Mouse (Mus musculus) T-helper 2 cell (primary cell): ENCODE data around the gene Cldn14.

ENCODE experiments used
- in situ Hi-C: fragments of 300-600 bp; cut with MboI, MseI; formaldehyde crosslinking; loops from one replicate; pipeline ENCODE4 v1.15.1; 2025; ENCODE audit warnings: high pct_unique_total_duplicates

Cldn14 gene

GRCm38 (mm10) chr16:93913881-93914576 is 94.6 kb downstream of the Cldn14 start:
- in situ Hi-C loops, result no loop called here

GRCm38 (mm10) chr16:93912808-93913207 is 95.8 kb downstream of the Cldn14 start:
- in situ Hi-C loops, result no loop called here

GRCm38 (mm10) chr16:93912158-93912557 is 96.5 kb downstream of the Cldn14 start:
- in situ Hi-C loops, result no loop called here

GRCm38 (mm10) chr16:93910735-93911665 is 97.6 kb downstream of the Cldn14 start:
- in situ Hi-C loops, result no loop called here

- in situ Hi-C loops, result no loop called here
Measured at GRCm38 (mm10) chr16:93909936-93910335, 98.7 kb downstream of the Cldn14 start.

GRCm38 (mm10) chr16:93908196-93908595 is 100.4 kb downstream of the Cldn14 start:
- in situ Hi-C loops, result no loop called here

- in situ Hi-C loops, result no loop called here
Measured at GRCm38 (mm10) chr16:93907761-93908160, 100.9 kb downstream of the Cldn14 start.

GRCm38 (mm10) chr16:93906156-93907014 is 102.3 kb downstream of the Cldn14 start:
- in situ Hi-C loops, result no loop called here

- in situ Hi-C loops, result no loop called here
Measured at GRCm38 (mm10) chr16:93903027-93903426, 105.6 kb downstream of the Cldn14 start.

GRCm38 (mm10) chr16:93893285-93893684 is 115.4 kb downstream of the Cldn14 start:
- in situ Hi-C loops, result loop anchor here (25.0 kb wide), 1 partner anchor 1831 kb away; the partner anchor contains the start of genes Gm49711, Mrps6 and Slc5a3

- in situ Hi-C loops, result loop anchor here (25.0 kb wide), 1 partner anchor 1829 kb away; the partner anchor contains the start of genes Gm49711, Mrps6 and Slc5a3
Measured at GRCm38 (mm10) chr16:93890948-93891604, 117.6 kb downstream of the Cldn14 start.

GRCm38 (mm10) chr16:93888481-93888880 is 120.2 kb downstream of the Cldn14 start:
- in situ Hi-C loops, result loop anchor here (25.0 kb wide), 1 partner anchor 1826 kb away; the partner anchor contains the start of genes Gm49711, Mrps6 and Slc5a3

GRCm38 (mm10) chr16:93884722-93885113 is 123.9 kb downstream of the Cldn14 start:
- in situ Hi-C loops, result loop anchor here (25.0 kb wide), 1 partner anchor 1822 kb away; the partner anchor contains the start of genes Gm49711, Mrps6 and Slc5a3

- in situ Hi-C loops, result loop anchor here (25.0 kb wide), 1 partner anchor 1822 kb away; the partner anchor contains the start of genes Gm49711, Mrps6 and Slc5a3
Measured at GRCm38 (mm10) chr16:93884086-93884721, 124.4 kb downstream of the Cldn14 start.

GRCm38 (mm10) chr16:93883423-93884085 is 125.1 kb downstream of the Cldn14 start, which contains the start of gene Chaf1b:
TSS of gene Chaf1b (plus strand) at chr16:93883901.
- in situ Hi-C loops, result loop anchor here (25.0 kb wide), 1 partner anchor 1821 kb away; the partner anchor contains the start of genes Gm49711, Mrps6 and Slc5a3

GRCm38 (mm10) chr16:93877612-93878380 is 130.8 kb downstream of the Cldn14 start:
- in situ Hi-C loops, result loop anchor here (25.0 kb wide), 1 partner anchor 1815 kb away; the partner anchor contains the start of genes Gm49711, Mrps6 and Slc5a3

- in situ Hi-C loops, result loop anchor here (25.0 kb wide), 1 partner anchor 1813 kb away; the partner anchor contains the start of genes Gm49711, Mrps6 and Slc5a3
Measured at GRCm38 (mm10) chr16:93874841-93875240, 133.8 kb downstream of the Cldn14 start.
